Mouse (Mus musculus) small intestine, adult 2 months (tissue): ENCODE measurements around the gene Vps37d. TPM values are rescaled to one million over a fixed set of nuclear protein-coding genes. Genes with fewer than 3 reads are reported as not detected.
A peak's percentile ranks its signal among the peaks of the same experiment; 100 is the strongest.

Experiments
- H3K27ac ChIP-seq: fragments of 200-500 bp; 2 replicates; pipeline ENCODE4 v1.5.1; 2012; ENCODE audit warnings: low read depth, low read length, control low read depth, inconsistent platforms; ENCODE audit not compliant: insufficient read depth
- H3K27me3 ChIP-seq: fragments of 200-500 bp; 2 replicates; pipeline ENCODE4 v1.6.1; 2012; ENCODE audit warnings: mild to moderate bottlenecking, moderate library complexity, low read length, inconsistent platforms; ENCODE audit not compliant: control insufficient read depth, insufficient read depth
- H3K36me3 ChIP-seq: fragments of 200-500 bp; 2 replicates; pipeline ENCODE4 v1.6.1; 2012; ENCODE audit warnings: mild to moderate bottlenecking, low read length, control low read depth, inconsistent platforms; ENCODE audit not compliant: control insufficient read depth, insufficient read depth
- H3K4me1 ChIP-seq: fragments of 200-500 bp; 2 replicates; pipeline ENCODE4 v1.6.1; 2012; ENCODE audit warnings: low read length, inconsistent platforms, mixed read lengths; ENCODE audit not compliant: control insufficient read depth, insufficient read depth, insufficient read length
- H3K4me3 ChIP-seq: fragments of 200-500 bp; 2 replicates; pipeline ENCODE4 v1.5.1; 2012; ENCODE audit warnings: low read depth, mild to moderate bottlenecking, control low read depth, inconsistent platforms, low read length, moderate library complexity
- CTCF ChIP-seq: fragments of 200-500 bp; IDR thresholded peaks from 2 replicates; pipeline ENCODE4 v1.5.1; 2012; ENCODE audit warnings: low read depth, mild to moderate bottlenecking, control low read depth, inconsistent platforms, low read length, moderate library complexity, mixed read lengths; ENCODE audit not compliant: insufficient replicate concordance, insufficient read length; ENCODE audit errors: extremely low read depth
- POLR2A ChIP-seq: fragments of 200-500 bp; IDR thresholded peaks from 2 replicates; pipeline ENCODE4 v1.6.1; 2012; ENCODE audit warnings: low read depth, mild to moderate bottlenecking, control low read depth, inconsistent platforms, low read length, moderate library complexity
- WGBS: fragments of 180-500 bp; shearing (Covaris S2); methylation state at CpG from one replicate; pipeline ENCODE4 v1.1.7; 2018; 5-methylcytosine and 5-hydroxymethylcytosine counted together
- polyA plus RNA-seq: library from polyadenylated mRNA; depleted of rRNA; stranded (reverse); fragments of >200 nt; gene quantifications from 2 replicates; pipeline ENCODE4 v1.2.3, GENCODE M21; 2012; rRNA removed

The Vps37d gene
- polyA plus RNA-seq, 1 experiment, result 7.0 TPM

DNA sequence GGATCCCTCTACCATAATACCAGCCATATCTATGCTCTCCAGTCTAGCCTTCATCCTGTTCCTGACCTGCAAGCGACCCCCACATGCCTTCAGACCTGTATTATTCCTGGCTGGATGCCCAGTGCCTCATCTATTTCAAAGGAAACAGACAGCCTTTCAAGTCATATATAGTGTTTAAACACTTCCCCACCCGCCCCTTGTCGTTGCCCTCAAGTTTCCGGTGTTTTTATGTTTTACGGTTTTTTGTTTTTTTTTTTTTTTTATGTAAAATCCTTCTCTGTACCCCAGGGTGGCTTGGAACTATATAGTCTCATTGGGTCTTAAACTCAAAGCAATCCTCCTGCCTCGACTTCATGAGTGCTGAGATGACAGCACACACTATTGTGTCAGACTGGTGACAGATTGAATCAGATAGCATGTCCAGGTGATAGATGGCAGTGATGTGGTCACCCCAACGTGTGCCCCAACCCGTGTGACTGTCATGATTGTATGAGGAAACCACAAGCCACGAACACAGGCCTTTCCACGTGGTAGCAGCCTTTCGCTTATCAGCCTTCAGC lies 53.3 kb downstream of the Vps37d start:
- TF ChIP-seq CTCF (no peak), POLR2A (no peak)
- 48% methylated on average over 11 of the region's 11 CpGs for WGBS
- Histone ChIP-seq H3K27ac (no peak overlapping the region), H3K4me1 (peaks cover 16% of the 10 kb centered on the region), H3K27me3 (no peaks in the 10 kb centered on the region), H3K36me3 (no peaks in the 10 kb centered on the region), H3K4me3 (no peak overlapping the region)

DNA sequence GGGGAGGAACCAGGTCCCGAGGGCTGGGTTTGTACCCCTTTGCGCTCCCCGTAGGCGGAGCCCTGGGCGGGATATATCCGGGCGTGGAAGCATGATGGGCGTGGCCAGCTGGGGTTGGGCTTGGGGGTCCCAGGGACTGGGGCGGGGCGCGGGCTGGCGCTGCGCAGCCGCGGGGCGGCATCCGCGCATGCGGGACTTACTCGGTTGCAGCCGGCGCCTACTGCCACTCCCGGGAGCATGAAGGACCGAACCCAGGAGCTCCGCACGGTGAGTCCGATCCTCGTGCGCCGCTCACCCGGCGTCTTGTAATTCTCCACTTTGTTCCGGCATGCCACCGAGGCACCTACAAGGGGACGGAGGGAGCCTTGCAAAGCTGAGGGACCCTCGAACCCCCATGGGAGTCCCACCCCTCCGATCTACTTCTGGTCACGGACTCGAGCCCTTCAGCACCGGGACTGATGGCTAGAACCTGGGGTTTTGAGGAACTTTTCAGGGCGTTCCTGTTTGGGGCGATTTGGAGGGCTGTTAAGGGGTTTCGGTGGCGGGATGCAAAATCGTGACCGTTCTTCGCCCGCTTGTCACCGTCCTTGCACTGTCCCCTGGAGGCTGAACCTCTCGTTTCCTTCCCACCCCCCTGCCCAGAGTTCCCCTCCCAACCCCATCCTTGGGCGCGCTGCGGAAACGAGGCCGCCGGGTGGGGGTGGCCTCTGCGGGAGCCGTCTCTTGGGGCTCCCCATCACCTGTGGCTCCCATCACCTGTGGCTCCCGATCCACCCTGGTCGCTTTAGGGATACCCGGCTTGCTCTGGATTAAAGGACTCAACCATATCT lies 54.5 kb downstream of the Vps37d start, which contains the start of gene Stx1a:
TSS of gene Stx1a (plus strand) at position 139 of the 830 bp plus-strand sequence.
- H3K36me3 ChIP-seq, result no peaks in the 10 kb centered on the region
- H3K27ac ChIP-seq, result no peak within 1 kb of the TSS
- H3K4me3 ChIP-seq, result peak within 1 kb of the TSS; percentile 67
- 2% methylated on average over 61 of the region's 61 CpGs for WGBS
- H3K4me1 ChIP-seq, result peaks cover 7% of the 10 kb centered on the region
- TF ChIP-seq POLR2A, result peak; percentile 17; the same call in 1 of the 2 replicates
- no peak for TF ChIP-seq CTCF
- H3K27me3 ChIP-seq, result no peaks in the 10 kb centered on the region

Other genes starting within 250 kb of the Vps37d start
- not detected in 2 replicates for gene Tmem270, start 171.5 kb downstream of the Vps37d start, polyA plus RNA-seq
- gene Cldn13, start 162.7 kb downstream of the Vps37d start, polyA plus RNA-seq, result not detected in 2 replicates
- 8.2 and 21.4 TPM in 2 replicates for gene Mettl27, start 145.9 kb downstream of the Vps37d start, polyA plus RNA-seq
- 112 and 571 TPM in 2 replicates for gene Cldn4, start 131.3 kb downstream of the Vps37d start, polyA plus RNA-seq
- 1,043 and 2,448 TPM in 2 replicates for gene Cldn3, start 92.1 kb downstream of the Vps37d start, polyA plus RNA-seq
- 48.1 and 90.7 TPM in 2 replicates for gene Abhd11, start 69.1 kb downstream of the Vps37d start, polyA plus RNA-seq
- 4.6 and 5.1 TPM in 2 replicates for gene Stx1a, start 54.8 kb downstream of the Vps37d start, polyA plus RNA-seq
- 30.1 and 46.4 TPM in 2 replicates for gene Dnajc30, start 14.1 kb downstream of the Vps37d start, polyA plus RNA-seq
- gene Bud23, start 13.3 kb downstream of the Vps37d start, polyA plus RNA-seq, result 31.2 and 43.7 TPM in 2 replicates
- gene Mlxipl, start 11.6 kb upstream of the Vps37d start, polyA plus RNA-seq, result 190 and 304 TPM in 2 replicates
- 4.8 and 5.3 TPM in 2 replicates for gene Tbl2, start 71.4 kb upstream of the Vps37d start, polyA plus RNA-seq
- gene Bcl7b, start 90.0 kb upstream of the Vps37d start, polyA plus RNA-seq, result 12.1 and 28.4 TPM in 2 replicates
- 6.9 and 14.7 TPM in 2 replicates for gene Baz1b, start 109.0 kb upstream of the Vps37d start, polyA plus RNA-seq
- gene Fzd9, start 173.0 kb upstream of the Vps37d start, polyA plus RNA-seq, result 2.2 and 8.7 TPM in 2 replicates